Mouse (Mus musculus) embryonic fibroblast, embryonic 13.5 days (primary cell): ENCODE data around the gene Lig4. TPM values are rescaled to one million over a fixed set of nuclear protein-coding genes. Genes with fewer than 3 reads are reported as not detected.

ENCODE experiments used
- H3K27ac ChIP-seq: 2 replicates; pipeline ENCODE4 v1.5.1; 2012; ENCODE audit warnings: low read length, control low read depth, inconsistent platforms; ENCODE audit not compliant: insufficient read depth
- H3K4me1 ChIP-seq: 2 replicates; pipeline ENCODE4 v1.6.1; 2011; ENCODE audit warnings: low read length; ENCODE audit not compliant: control insufficient read depth, insufficient read depth
- H3K4me3 ChIP-seq: 2 replicates; pipeline ENCODE4 v1.5.1; 2011; ENCODE audit warnings: mild to moderate bottlenecking, control low read depth, low read length; ENCODE audit not compliant: insufficient read depth
- CTCF ChIP-seq: IDR thresholded peaks from 2 replicates; pipeline ENCODE4 v1.5.1; 2011; ENCODE audit warnings: mild to moderate bottlenecking, control low read depth, low read length, moderate library complexity, borderline replicate concordance; ENCODE audit not compliant: insufficient read depth
- POLR2A ChIP-seq: IDR thresholded peaks from 2 replicates; pipeline ENCODE4 v1.6.1; 2011; ENCODE audit warnings: low read depth, mild to moderate bottlenecking, control low read depth, low read length, moderate library complexity
- polyA plus RNA-seq: library from polyadenylated mRNA; stranded (reverse); fragments of >200 nt; gene quantifications from 2 replicates; pipeline ENCODE4 v1.2.4, GENCODE M21; 2011; ENCODE audit warnings: low read depth; ENCODE audit not compliant: missing spikeins, insufficient read length

The Lig4 gene
- polyA plus RNA-seq, 1 experiment: 8.0 TPM

GRCm38 (mm10) chr8:9978475-9979230 lies 1.2 kb upstream of the Lig4 start:
- Histone ChIP-seq H3K27ac (no peak overlapping the region), H3K4me1 (peaks cover 4% of the 10 kb centered on the region; the same call in 1 of the 2 replicates), H3K4me3 (peak overlapping the region; percentile 92)
- no peak for TF ChIP-seq POLR2A
- no peak for TF ChIP-seq CTCF

GRCm38 (mm10) chr8:9977016-9977415 lies 470 bp downstream of the Lig4 start:
- TF ChIP-seq POLR2A: 0 out of 2 replicates have a peak, but pooled peaks have one; percentile 8
- no peak for TF ChIP-seq CTCF
- 0 out of 2 replicates have a peak overlapping the region, but pooled peaks have one; percentile 35 for H3K27ac ChIP-seq

GRCm38 (mm10) chr8:9975898-9976611 lies 1.4 kb downstream of the Lig4 start:
- Histone ChIP-seq H3K4me3 (peak overlapping the region; percentile 67), H3K4me1 (peaks cover 4% of the 10 kb centered on the region; the same call in 1 of the 2 replicates), H3K27ac (no peak overlapping the region)
- peak; percentile 79; the same call in 1 of the 2 replicates for TF ChIP-seq CTCF
- TF ChIP-seq POLR2A: peak; percentile 88

More at GRCm38 (mm10) chr8:9977016-9977415, 470 bp downstream of the Lig4 start:
- peak overlapping the region; percentile 45 for H3K4me3 ChIP-seq
- peaks cover 4% of the 10 kb centered on the region; the same call in 1 of the 2 replicates for H3K4me1 ChIP-seq

GRCm38 (mm10) chr8:9975276-9975675 lies 2.2 kb downstream of the Lig4 start:
- Histone ChIP-seq H3K4me1 (peaks cover 4% of the 10 kb centered on the region; the same call in 1 of the 2 replicates), H3K4me3 (peak overlapping the region; percentile 40), H3K27ac (no peak overlapping the region)
- TF ChIP-seq CTCF (no peak), POLR2A (no peak)

- Histone ChIP-seq H3K27ac (no peak overlapping the region), H3K4me3 (no peak overlapping the region), H3K4me1 (no peaks in the 10 kb centered on the region)
- TF ChIP-seq CTCF: no peak
- TF ChIP-seq POLR2A: no peak
These were observed 5.6 kb downstream of the Lig4 start for GRCm38 (mm10) chr8:9971866-9972265.

GRCm38 (mm10) chr8:9959919-9960318 lies 17.6 kb downstream of the Lig4 start:
- H3K4me3 ChIP-seq: no peak overlapping the region
- TF ChIP-seq CTCF (no peak), POLR2A (no peak)
- H3K4me1 ChIP-seq: no peaks in the 10 kb centered on the region
- H3K27ac ChIP-seq: no peak overlapping the region

- no peaks in the 10 kb centered on the region for H3K4me1 ChIP-seq
- H3K4me3 ChIP-seq: no peak overlapping the region
- TF ChIP-seq POLR2A (no peak), CTCF (no peak)
- no peak overlapping the region for H3K27ac ChIP-seq
These were observed 19.1 kb downstream of the Lig4 start for GRCm38 (mm10) chr8:9958338-9958737.

GRCm38 (mm10) chr8:9949134-9949890 lies 28.2 kb downstream of the Lig4 start:
- no peak overlapping the region for H3K4me3 ChIP-seq
- TF ChIP-seq CTCF: no peak
- TF ChIP-seq POLR2A: no peak
- no peak overlapping the region for H3K27ac ChIP-seq
- H3K4me1 ChIP-seq: no peaks in the 10 kb centered on the region

- no peaks in the 10 kb centered on the region for H3K4me1 ChIP-seq
- TF ChIP-seq POLR2A (no peak), CTCF (no peak)
- H3K4me3 ChIP-seq: no peak overlapping the region
- H3K27ac ChIP-seq: no peak overlapping the region
These were observed 41.9 kb downstream of the Lig4 start for GRCm38 (mm10) chr8:9935574-9935973.
